Mouse (Mus musculus): Measurements from ENCODE around the gene Wdr66. TPM values are rescaled to one million over a fixed set of nuclear protein-coding genes. Genes with fewer than 3 reads are reported as not detected.

Wdr66 gene
- total RNA-seq, 2 experiments from 2014 or later = 4.6 to 6.0 TPM

GRCm38 (mm10) chr5:123347985-123348384, 96.1 kb downstream of the Wdr66 start:
- no peak for DNase-seq (ENCODE audit: low spot score in 2 of 2)

DNA sequence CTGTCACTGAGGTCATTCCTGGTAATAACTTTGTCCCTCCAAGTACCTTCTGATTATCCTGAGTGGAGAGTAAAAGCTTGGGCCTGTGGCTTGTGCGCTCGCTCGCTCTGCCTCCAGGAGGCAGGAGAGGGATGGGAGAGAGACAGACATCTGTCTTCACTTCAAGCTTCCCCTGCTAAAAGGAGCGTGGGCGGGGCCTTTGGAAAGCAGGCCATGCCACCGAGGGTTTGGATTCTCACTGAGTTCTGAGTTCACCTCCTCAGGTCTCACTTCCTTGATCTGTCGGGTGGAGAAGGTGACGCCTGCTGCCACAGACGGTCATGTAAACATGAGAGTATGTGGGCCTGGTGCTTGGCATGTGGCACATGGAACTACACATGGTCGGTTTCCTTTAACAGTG, 98.5 kb downstream of the Wdr66 start:
- peak; percentile 36 to 67 for DNase-seq (ENCODE audit: low spot score in 2 of 2)

- no peak for DNase-seq (ENCODE audit: low spot score in 2 of 2)
Observed at GRCm38 (mm10) chr5:123355918-123356317, 104.0 kb downstream of the Wdr66 start.

DNA sequence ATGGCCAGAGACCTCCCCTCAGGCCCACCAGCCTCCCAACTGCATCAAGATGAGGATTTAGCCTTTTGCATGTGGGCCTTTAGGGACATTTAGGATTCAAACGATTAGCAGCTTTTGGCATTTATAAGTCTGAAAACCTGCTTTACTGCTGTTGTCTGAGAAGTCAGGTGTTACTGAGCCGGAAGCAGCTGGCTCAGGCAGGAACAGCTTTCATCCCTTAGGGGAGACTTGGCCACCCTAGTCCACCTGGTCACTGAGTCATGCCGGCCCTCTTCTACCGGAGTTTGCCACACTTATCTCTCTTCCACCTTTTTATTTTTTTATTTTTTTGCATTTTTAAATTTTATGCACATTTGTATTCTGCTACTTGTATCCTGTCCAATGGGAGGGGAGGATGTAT, 105.4 kb downstream of the Wdr66 start:
- DNase-seq (ENCODE audit: low spot score in 2 of 2) = no peak

DNA sequence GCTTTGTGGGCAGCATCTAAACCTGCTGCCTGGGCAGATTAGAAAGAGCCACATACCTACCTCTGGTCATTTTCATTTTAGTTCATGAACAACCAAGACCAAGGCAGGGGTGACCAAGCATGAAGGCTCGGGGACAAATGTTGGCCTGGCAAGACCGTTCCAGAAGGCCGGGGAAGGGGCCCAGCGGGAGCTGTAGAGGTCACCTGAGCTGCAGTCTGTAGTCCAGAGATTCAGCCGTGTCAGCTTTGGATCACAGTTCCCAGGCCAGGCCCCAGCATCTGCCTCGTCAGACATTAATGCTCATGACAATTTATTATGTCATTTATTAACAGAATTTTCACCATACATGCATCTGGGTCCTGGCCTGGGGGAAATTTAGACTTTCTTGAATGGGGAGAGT, 107.5 kb downstream of the Wdr66 start:
- no peak for DNase-seq (ENCODE audit: low spot score in 2 of 2)

GRCm38 (mm10) chr5:123362911-123363310, 111.0 kb downstream of the Wdr66 start:
- no peak for DNase-seq (ENCODE audit: low spot score in 2 of 2)

GRCm38 (mm10) chr5:123364302-123364971, 112.5 kb downstream of the Wdr66 start:
- no peak for DNase-seq (ENCODE audit: low spot score in 2 of 2)

DNA sequence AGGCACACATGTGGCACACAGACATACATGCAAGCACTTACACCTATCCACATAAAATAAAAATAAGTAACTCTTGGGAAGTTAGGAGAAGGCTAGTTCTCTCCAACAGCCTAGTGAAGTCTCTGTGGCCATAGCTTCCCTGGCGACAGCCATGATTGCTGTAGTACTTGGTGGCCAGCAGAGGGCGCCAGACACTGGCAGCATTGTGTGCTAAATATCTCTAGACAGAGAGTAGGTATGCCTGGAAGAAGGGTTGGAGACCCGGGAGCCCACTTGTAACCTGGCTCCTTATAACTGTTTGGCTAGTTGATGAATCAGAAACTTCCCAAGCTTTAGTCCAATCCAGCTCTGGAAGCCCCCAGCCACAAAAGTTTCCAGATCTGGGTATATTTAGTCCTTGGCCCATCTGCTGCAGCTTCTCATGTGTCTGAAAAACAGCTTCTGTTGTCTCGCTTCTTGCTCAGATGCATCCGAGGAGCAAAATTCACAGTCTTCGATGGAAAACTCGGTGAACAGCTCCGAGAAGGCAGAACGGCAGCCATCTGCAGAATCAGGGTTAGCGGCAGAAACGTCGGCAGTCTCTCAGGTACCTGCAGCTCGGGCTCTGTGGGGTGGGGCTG, 117.1 kb downstream of the Wdr66 start:
- peak; percentile 42 to 70 for DNase-seq (ENCODE audit: low spot score in 2 of 2)

GRCm38 (mm10) chr5:123370049-123370448, 118.1 kb downstream of the Wdr66 start:
- no peak for DNase-seq (ENCODE audit: low spot score in 2 of 2)

GRCm38 (mm10) chr5:123375262-123375661, 123.4 kb downstream of the Wdr66 start:
- no peak for DNase-seq (ENCODE audit: low spot score in 2 of 2)

DNA sequence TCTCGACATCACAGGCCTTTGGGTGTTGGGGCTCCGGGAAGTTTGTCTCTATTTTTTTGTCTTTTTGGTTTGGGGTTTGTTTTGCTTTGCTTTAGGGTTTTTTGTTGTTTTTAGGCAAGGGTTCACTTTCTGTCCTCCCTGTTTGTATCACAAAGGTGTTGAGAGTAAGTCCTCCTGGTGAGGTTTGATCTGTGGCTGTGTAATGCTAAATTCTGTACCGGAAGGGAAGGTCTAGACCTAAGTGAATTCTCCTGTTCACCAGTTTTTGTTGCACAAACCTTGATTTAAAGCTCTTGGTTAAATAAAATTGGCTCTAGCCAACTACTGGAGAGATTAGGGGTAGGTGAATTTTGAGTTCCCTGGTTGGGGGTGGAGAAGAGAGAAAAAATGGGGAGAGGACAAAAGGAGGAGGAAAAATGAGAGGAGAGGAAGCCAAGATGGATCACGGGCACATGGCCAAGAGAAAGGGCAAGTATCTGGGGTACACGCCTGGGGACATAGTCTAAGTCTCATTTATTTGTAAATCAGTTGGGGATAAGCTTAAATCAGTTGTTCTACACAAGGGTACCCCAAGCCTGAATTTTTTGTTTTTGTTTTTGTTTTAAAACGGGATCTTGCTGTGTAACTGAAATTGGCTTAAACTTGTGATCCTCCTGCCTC, 124.0 kb downstream of the Wdr66 start:
- DNase-seq (ENCODE audit: low spot score in 2 of 2) = no peak

DNA sequence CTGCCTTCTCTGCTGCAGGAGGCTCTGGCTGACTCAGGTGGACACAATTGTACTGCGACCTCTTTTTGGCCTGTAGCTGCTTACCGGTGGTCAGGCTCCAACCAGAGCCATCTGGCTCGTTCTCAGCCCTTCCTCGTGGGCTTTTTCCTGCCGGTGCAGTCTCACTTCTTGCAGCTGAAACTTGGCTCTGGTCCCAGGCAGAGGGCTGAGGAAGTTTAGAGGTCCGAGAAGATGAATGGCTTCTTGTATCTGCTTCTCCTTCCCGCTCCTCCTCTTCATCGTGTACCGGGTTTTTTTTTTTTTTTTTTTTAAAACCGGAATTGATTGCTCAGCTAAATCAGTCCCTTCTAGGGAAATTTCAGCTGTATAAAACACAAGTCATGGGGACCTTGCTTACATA, 124.7 kb downstream of the Wdr66 start:
- DNase-seq (ENCODE audit: low spot score in 2 of 2) = peak in 1 of 2 experiments; percentile 44

Other genes with a start within 250 kb of the Wdr66 start
- gene Orai1, start 237.0 kb upstream of the Wdr66 start, total RNA-seq (2021) = 10 to 100 TPM; 11.2 to 11.9 TPM
- under 1 TPM; 0.38 to 0.94 TPM for gene Morn3, start 205.1 kb upstream of the Wdr66 start, total RNA-seq (2021)
- 10 to 100 TPM; 16.4 to 17.6 TPM for gene Tmem120b, start 183.7 kb upstream of the Wdr66 start, total RNA-seq (2021)
- gene Rhof, start 119.4 kb upstream of the Wdr66 start, total RNA-seq (2021) = 10 to 100 TPM; 49.1 to 50.9 TPM
- 10 to 100 TPM; 34.8 to 37.4 TPM for gene Setd1b, start 109.9 kb upstream of the Wdr66 start, total RNA-seq (2021)
- 10 to 100 TPM; 26.5 to 31.5 TPM for gene Psmd9, start 82.7 kb upstream of the Wdr66 start, total RNA-seq (2021)
- gene Hpd, start 69.4 kb upstream of the Wdr66 start, total RNA-seq (2021) = not detected
- 10 to 100 TPM; 66.1 to 66.3 TPM for gene Bcl7a, start 91.7 kb downstream of the Wdr66 start, total RNA-seq (2021)
- 10 to 100 TPM; 15.4 to 20.6 TPM for gene Mlxip, start 142.7 kb downstream of the Wdr66 start, total RNA-seq (2021)
- gene Lrrc43, start 237.2 kb downstream of the Wdr66 start, total RNA-seq (2021) = under 1 TPM; 0.79 TPM
- gene Il31, start 237.4 kb downstream of the Wdr66 start, total RNA-seq (2021) = not detected